Mouse (Mus musculus) mouse embryonic stem cell (cell line): ENCODE measurements around the gene Snf8.

Source experiments
- in situ Hi-C, 2 experiments: fragments of 300-500 bp; cut with MboI; formaldehyde crosslinking; loops; 1 replicate in 1 of 2; 3 replicates in 1 of 2; pipeline ENCODE4 v1.14.3; 2019 to 2020; ENCODE audit warnings: low sequenced_read_pairs in 2 of 2, low pct_unique_long_range_greater_than_20kb in 1 of 2, mixed read lengths in 1 of 2; ENCODE audit not compliant: unreplicated experiment in 1 of 2

Gene Snf8

GRCm38 (mm10) chr11:96015421-96015820, 19.3 kb upstream of the Snf8 start:
- in situ Hi-C loops: no loop called here

GRCm38 (mm10) chr11:96017941-96018351, 16.7 kb upstream of the Snf8 start:
- in situ Hi-C loops: no loop called here

- in situ Hi-C loops: loop anchor here in 1 of 2 experiments (5.0 kb wide), 1 partner anchor 43 kb away; no protein-coding TSS in a partner anchor
Measured at GRCm38 (mm10) chr11:96020622-96021021, 14.1 kb upstream of the Snf8 start.

DNA sequence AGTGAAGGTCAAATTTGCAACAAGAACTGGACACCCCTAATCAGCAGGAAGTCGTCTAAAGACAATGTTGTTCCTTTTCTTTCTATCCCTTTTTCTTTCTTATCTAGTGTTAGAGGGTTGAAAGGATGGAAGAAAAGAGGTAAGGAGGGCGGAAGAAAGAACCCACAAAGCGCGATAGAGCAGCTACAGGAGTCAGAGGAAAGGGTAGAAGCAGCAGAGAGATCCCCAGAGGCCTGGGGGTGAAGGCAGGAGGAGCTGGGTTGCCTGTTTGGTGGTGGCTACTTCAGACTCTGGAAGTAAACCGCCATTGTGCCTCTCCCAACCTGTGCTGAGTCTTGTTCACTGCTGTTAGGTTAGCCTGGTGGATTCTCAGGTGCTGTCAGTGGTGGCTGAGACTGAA, 6.6 kb upstream of the Snf8 start:
- in situ Hi-C loops: no loop called here

DNA sequence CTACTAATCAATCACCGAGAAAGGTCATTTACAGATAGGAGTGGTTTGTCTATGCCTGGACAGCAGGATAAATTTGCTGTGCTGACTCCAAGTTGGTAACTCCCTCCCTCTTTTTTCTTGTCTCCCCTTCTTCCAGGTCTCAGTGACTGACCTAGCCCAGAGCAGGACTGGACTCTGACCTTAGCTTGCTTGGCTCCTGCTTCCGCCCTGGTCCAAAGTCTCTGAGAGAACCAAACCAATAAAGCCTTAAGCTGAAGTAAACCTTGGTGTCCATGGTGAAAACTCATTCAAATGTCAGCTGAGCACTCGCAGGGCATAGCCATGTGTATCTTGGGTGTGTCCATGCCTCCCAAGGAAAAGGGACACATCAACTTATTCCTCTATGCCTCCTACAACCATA, 4.1 kb upstream of the Snf8 start:
- in situ Hi-C loops: loop anchor here (10.0 kb wide), 1 partner anchor 146 kb away; no protein-coding TSS in a partner anchor

DNA sequence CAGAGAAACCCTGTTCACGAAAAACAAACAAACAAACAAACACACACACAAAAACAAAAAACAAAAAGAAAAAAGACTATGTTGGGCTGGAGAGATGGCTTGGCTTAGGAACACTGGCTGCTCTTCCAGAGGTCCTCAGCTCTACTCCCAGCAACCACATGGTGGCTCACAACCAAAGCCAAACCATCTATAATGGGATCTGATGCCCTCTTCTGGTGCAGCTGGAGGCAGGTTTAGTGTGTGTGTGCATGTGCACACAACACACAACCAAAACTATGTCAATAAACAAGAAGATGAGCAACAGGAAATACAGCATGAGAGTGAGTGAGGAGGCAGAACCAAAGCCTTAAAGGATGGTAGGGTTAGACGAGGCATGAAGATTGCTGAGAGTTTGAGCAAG, 3.0 kb upstream of the Snf8 start:
- in situ Hi-C loops: loop anchor here (10.0 kb wide), 1 partner anchor 147 kb away; no protein-coding TSS in a partner anchor

GRCm38 (mm10) chr11:96033264-96033663, 1.4 kb upstream of the Snf8 start:
- in situ Hi-C loops: loop anchor here (10.0 kb wide), 1 partner anchor 148 kb away; no protein-coding TSS in a partner anchor

- in situ Hi-C loops: loop anchor here (10.0 kb wide), 1 partner anchor 149 kb away; no protein-coding TSS in a partner anchor
Measured at GRCm38 (mm10) chr11:96034116-96034515, 569 bp upstream of the Snf8 start.

- in situ Hi-C loops: loop anchor here (10.0 kb wide), 1 partner anchor 150 kb away; no protein-coding TSS in a partner anchor
Measured at GRCm38 (mm10) chr11:96035133-96035532, 448 bp downstream of the Snf8 start.

DNA sequence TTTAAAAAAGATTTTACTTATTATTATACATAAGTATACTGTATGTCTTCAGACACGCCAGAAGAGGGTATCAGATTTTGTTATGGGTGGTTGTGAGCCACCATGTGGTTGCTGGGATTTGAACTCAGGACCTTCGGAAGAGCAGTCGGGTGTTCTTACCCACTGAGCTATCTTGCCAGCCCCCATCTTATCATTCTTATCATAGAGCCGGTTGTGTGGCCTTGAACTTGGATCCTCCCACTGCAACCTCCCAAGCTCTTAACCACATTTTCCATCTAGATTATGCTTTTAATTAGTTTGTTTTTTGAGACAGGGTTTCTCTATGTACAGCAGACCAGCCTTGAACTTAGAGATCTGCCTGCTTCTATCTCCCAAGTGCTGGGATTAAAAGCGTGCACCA, 2.8 kb downstream of the Snf8 start:
- in situ Hi-C loops: loop anchor here (10.0 kb wide), 1 partner anchor 153 kb away; no protein-coding TSS in a partner anchor

DNA sequence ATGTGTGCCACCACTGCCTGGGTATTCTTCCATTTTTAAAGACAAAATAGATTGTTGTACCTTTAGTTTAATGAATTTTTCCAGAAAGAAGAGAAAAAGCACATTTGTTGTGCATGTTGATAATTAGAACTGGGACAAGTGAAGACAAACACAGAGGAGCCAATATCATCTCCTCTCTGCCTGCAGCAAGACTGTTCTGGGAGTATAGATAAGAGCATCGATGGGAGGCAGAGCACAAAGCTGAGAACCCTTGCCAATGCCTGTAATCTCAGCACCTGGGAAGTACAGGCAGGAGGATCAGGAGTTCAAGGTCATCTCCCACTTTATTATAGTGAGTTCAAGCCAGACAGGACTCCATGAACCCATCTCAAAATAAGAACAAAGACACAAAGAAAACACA, 3.9 kb downstream of the Snf8 start:
- in situ Hi-C loops: loop anchor here (10.0 kb wide), 1 partner anchor 154 kb away; no protein-coding TSS in a partner anchor

DNA sequence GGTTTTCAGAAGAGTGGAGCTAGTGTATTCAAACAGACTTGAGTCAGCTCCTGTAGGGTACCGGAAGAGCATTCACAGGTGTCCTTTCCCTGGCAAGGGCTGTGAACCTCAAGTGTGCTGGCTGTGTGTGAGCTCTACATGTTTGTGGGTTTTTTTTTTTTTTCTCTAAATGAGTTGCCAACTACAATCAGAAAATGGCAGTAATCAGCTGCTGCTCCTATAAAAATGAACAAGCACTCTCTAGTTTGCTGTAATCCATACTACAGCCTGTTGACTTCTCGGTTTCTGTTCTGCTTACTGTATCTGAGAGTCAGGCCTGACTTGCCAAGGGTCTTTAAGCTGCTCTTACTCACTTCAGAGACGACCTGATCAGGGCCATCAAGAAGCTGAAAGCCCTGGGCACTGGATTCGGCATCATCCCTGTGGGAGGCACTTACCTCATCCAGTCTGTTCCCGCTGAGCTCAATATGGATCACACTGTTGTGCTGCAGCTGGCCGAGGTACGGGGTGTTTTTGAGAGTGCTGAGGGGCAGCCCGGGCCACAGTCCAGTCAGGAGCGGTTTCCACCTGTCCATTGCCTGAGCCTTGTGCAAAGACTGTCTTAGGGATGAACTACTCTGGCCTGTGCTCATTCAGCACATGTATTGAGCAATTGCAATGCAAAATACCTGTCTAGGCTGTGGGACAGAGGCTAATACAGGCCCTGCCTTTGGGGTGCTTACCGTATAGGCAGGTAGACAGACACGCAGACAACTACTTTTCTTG, 10.3 kb downstream of the Snf8 start:
- in situ Hi-C loops: no loop called here

DNA sequence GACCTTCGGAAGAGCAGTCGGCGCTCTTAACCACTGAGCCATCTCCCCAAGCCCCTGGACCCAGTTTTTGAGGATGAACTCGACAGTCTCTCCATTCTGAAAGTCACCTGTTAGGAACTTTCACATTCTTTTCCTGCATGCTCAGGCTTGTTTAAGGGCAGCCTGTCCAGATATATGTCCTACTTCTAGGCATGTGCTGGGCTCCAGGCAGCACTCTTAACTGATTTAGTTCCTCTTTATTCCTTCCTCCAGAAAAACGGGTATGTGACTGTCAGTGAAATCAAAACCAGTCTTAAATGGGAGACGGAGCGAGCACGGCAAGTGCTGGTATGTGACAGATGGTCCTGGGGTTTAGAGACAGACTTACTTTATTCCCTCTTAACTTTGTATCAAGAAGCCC, 11.3 kb downstream of the Snf8 start:
- in situ Hi-C loops: no loop called here

- in situ Hi-C loops: no loop called here
Measured at GRCm38 (mm10) chr11:96046793-96047192, 12.1 kb downstream of the Snf8 start.

DNA sequence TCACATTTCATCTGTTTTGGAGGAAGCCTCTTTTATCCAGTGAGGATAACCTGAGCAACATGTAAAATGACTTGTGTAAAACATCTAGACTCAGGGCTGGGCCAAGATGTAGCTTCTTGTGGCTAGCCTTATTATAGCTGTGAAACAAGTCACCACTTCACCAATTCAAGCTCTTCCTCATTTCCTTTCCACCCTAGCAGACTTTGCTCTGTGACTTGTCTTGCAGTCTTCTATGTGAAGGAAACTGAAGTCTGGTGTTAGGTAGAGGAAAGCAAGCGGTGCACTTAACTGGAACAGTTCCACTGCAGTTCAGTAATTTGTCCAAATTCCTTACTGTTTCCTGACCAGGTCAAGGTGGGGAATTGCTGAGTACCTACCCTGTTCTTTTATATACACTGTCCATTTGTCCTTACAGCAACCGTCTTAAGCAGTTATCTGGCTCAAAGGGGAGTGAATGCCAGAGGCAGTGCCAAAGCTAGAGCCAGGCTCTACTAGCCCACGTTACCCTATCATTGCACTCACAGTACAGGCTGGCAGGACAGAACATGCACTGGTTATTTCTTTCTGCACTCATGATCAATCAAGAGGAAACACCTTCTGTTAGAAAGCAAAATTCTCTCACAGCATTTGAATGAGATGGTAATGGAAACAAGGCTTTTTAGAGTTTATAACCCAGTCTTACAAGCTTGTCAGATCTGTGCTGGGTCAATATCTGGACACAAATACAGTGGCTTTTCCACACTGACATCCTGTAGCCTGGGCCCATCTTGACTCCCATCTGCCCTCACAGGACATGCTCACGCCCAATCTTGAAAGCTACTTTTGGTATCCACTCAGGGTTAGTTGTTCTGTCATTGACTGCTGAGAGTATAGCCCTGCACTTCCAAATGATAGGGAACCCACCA, 13.0 kb downstream of the Snf8 start:
- in situ Hi-C loops: no loop called here

DNA sequence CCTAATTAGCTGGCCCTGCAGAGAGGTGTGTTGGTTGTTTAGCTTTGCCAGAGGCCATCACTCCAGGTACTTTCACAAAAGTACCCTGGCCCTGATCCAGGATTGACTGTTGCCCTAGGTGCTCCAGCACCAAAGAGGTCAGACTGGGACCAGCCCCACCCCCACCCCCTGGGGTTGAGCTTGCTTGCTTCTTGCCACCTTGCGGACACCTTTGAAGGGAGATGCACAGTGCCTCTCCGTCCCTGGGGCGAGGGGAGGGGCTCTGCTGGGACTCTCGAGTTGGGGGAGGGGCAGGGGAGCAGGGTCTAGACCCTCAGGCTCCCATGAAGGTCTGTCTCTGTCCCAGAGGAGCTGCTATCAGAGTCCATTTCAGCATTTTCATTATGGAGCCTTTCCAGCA, 15.3 kb downstream of the Snf8 start:
- in situ Hi-C loops: no loop called here

DNA sequence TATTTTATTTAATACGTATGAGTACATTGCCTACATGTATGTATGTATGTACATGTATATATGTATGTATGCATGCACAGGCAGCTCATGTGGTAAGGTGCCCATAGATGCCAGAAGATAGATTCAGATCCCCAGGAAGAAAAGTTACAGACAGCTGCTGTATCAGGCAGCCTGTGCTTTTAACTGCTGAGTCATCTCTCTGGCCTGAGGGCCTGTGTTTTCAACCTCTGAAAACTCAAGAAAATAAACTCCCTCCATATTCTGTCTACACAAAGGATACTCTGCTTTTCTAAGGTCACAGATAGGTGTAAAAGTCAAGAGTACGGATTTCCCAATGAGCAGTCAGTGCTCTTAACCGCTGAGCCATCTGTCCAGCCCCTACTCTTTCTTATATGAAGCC, 16.2 kb downstream of the Snf8 start:
- in situ Hi-C loops: no loop called here

DNA sequence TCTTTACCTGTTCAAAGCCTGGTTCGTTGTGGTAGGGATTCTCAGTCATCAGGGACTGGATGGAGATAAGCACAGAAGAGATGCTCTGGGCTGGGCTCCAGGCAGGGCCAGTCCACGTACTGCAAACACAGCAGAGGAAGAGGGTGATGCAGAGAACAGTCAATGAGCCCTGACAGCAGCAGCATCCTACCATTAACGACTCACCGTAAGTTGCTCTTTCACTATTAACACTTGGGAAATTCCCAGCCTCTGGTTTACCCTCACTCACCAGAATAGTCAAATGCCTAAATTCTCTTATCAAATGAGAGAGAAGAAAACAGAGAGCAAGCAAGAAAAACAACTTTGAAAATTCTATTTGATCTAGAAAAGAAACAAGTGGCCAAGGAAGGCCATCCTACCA, 23.6 kb downstream of the Snf8 start:
- in situ Hi-C loops: no loop called here

GRCm38 (mm10) chr11:96064521-96065214, 30.0 kb downstream of the Snf8 start:
- in situ Hi-C loops: no loop called here
